Mouse (Mus musculus) lung, adult 2 months (tissue): ENCODE data around the gene Slc25a29.

Experiments used
- CTCF ChIP-seq: fragments of 200-500 bp; IDR thresholded peaks from 2 replicates; pipeline ENCODE4 v1.5.1; 2011; ENCODE audit warnings: mild to moderate bottlenecking, low read length, control low read depth; ENCODE audit not compliant: insufficient read depth
- POLR2A ChIP-seq: fragments of 200-500 bp; IDR thresholded peaks from 2 replicates; pipeline ENCODE4 v1.6.1; 2011; ENCODE audit warnings: low read depth, mild to moderate bottlenecking, control low read depth, low read length, borderline replicate concordance; ENCODE audit errors: extremely low read depth

DNA sequence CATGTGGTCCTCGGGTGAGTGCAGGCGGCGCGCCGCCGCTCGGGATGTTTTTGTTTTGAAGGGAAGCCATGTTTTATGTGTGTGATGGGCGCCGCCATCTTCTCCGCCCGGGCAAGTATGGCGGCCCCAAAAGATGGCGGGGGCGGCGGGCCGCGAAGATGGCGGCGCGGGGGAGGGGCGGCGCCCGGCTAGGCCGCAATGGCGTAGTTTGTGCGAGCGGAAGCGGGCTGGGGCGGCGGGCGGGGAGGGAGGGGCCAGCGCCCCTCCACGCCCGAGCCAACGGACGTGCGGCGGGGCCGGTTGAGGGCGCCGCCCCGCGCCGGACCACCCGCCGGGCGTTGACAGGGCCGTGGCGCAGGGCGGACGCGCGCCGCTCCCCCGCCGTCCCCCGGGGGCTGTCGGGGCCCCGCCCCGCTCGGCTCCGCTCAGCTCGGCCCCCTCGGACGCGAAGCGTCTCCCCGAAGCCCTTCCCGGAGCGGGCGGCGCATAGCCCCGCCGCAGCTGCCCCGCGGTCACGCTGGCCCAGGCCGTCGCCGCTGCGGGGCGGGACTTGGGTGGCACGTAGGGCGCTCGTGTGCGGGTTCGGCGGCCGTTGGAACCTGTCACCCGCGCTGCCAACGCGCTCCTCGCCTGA, 41.5 kb downstream of the Slc25a29 start:
- TF ChIP-seq POLR2A, result no peak
- TF ChIP-seq CTCF, result no peak
